Comparison of ENCODE assay signal across 8 mouse cellular contexts in genomic region chr1:168429856-168430644, GRCm38 (mm10). TPM values are rescaled to one million over a fixed set of nuclear protein-coding genes. Genes with fewer than 3 reads are reported as not detected.
DNase-seq lines count a peak whose midpoint lies in the region; ATAC-seq and TF ChIP-seq lines count a peak whose summit lies in the region.
"Had no signal": no experiment of that assay in that cellular context is flagged by ENCODE, and none has a peak within 500 bp of the region (broad histone marks: within the 10 kb centered on the region; RNA-seq: fewer than 3 reads in every experiment).

No protein-coding gene starts in this region.

- no peaks in the 10 kb centered on the region for H3K36me3 ChIP-seq in lung, postnatal 0 days (ENCODE audit: insufficient read depth, low read length)
- H3K36me3 ChIP-seq in liver, embryonic 14.5 days (replicated peaks; ENCODE audit: control insufficient read depth, insufficient read depth, low read depth), result no peaks in the 10 kb centered on the region
- no peaks in the 10 kb centered on the region for H3K36me3 ChIP-seq in stomach, postnatal 0 days (ENCODE audit: control insufficient read depth, insufficient read depth, low read length)

- H3K4me3 ChIP-seq in lung, postnatal 0 days (ENCODE audit: low read depth, low read length), result peak overlapping the region; percentile 76
- peak overlapping the region in 1 of 2 experiments; percentile 17; a peak in 3 of 4 replicates for H3K4me3 ChIP-seq in liver, embryonic 14.5 days (ENCODE audit: insufficient read depth in 1 of 2, low read depth in 2 of 2, low read length in 2 of 2)
- peak overlapping the region; percentile 71 for H3K4me3 ChIP-seq in stomach, postnatal 0 days (ENCODE audit: low read depth, low read length)

- no peaks in the 10 kb centered on the region for H3K9me3 ChIP-seq in lung, postnatal 0 days (ENCODE audit: low read length)
- no peaks in the 10 kb centered on the region for H3K9me3 ChIP-seq in liver, embryonic 14.5 days (ENCODE audit: control insufficient read depth, low read length)
- no peaks in the 10 kb centered on the region for H3K9me3 ChIP-seq in stomach, postnatal 0 days (ENCODE audit: control insufficient read depth, low read length)

- peak overlapping the region; percentile 80 for H3K9ac ChIP-seq in lung, postnatal 0 days (replicated peaks; ENCODE audit: low read depth)
- H3K9ac ChIP-seq in liver, embryonic 14.5 days (replicated peaks), result no peak overlapping the region
- H3K9ac ChIP-seq in stomach, postnatal 0 days (ENCODE audit: low read length), result peak overlapping the region; percentile 82

- 0 out of 2 replicates have a peak, but pooled peaks have one; percentile 21 for TF ChIP-seq EP300 in lung, postnatal 0 days (IDR thresholded peaks at IDR 0.05)
- TF ChIP-seq EP300 in liver, embryonic 14.5 days (IDR thresholded peaks at IDR 0.05; ENCODE audit: low read depth), result no peak
- TF ChIP-seq EP300 in stomach, postnatal 0 days (optimal IDR thresholded peaks at IDR 0.05), result no peak

- intact Hi-C loops in gastrocnemius, postnatal 14 days (cut with DNase I; ENCODE audit: low total_unique reads), result loop anchor here (10.0 kb wide), 1 partner anchor 215 kb away; no protein-coding TSS in a partner anchor

- H3K27ac ChIP-seq in lung, postnatal 0 days (ENCODE audit: low read length), result peak overlapping the region; percentile 51
- H3K27ac ChIP-seq in liver, embryonic 14.5 days, result no peak overlapping the region
- peak overlapping the region; percentile 66 for H3K27ac ChIP-seq in stomach, postnatal 0 days (replicated peaks)

- 1% methylated on average over 5 of the region's 5 CpGs for WGBS in lung, postnatal 0 days
- WGBS in liver, embryonic 14.5 days (ENCODE audit: insufficient replicate concordance), result 7% methylated on average over 5 of the region's 5 CpGs
- 4% methylated on average over 5 of the region's 5 CpGs for WGBS in stomach, postnatal 0 days

- ATAC-seq in lung, postnatal 0 days, result no peak
- ATAC-seq in granulocyte monocyte progenitor cell, adult 5-6 weeks (replicated peaks; ENCODE audit: poor library complexity, severe bottlenecking), result peak; percentile 28
- ATAC-seq in liver, embryonic 14.5 days (ENCODE audit: insufficient read depth), result no peak
- no peak for ATAC-seq in stomach, postnatal 0 days (ENCODE audit: low FRiP score, low TSS enrichment)

- no peak for TF ChIP-seq CTCF in lung, postnatal 0 days (IDR thresholded peaks at IDR 0.05)
- TF ChIP-seq CTCF in liver, embryonic 14.5 days (IDR thresholded peaks at IDR 0.05; ENCODE audit: low read depth), result no peak
- TF ChIP-seq CTCF in stomach, postnatal 0 days (IDR thresholded peaks at IDR 0.05; ENCODE audit: low read depth), result no peak

- peak; percentile 58 for DNase-seq in lung, postnatal 0 days (ENCODE audit: low spot score)
- DNase-seq in lung, postnatal 10 days, result no peak
- DNase-seq in liver, embryonic 14.5 days (ENCODE audit: low read depth in 3 of 3, low spot score in 3 of 3), result no peak
- DNase-seq in stomach, postnatal 0 days (ENCODE audit: low spot score), result no peak
- no peak for DNase-seq in gastrocnemius, postnatal 14 days
- no peak for DNase-seq in layer of hippocampus, postnatal 25 days (ENCODE audit: extremely low spot score in 1 of 2, low spot score in 1 of 2)
- DNase-seq: kidney, postnatal 10 days had no signal

- H3K27me3 ChIP-seq in lung, postnatal 0 days (replicated peaks; ENCODE audit: insufficient read depth, low read length), result no peaks in the 10 kb centered on the region
- H3K27me3 ChIP-seq in liver, embryonic 14.5 days (ENCODE audit: control insufficient read depth, insufficient read depth, low read length), result no peaks in the 10 kb centered on the region
- no peaks in the 10 kb centered on the region for H3K27me3 ChIP-seq in stomach, postnatal 0 days (ENCODE audit: control insufficient read depth, insufficient read depth, low read length)

- H3K4me1 ChIP-seq in lung, postnatal 0 days (ENCODE audit: insufficient read depth, low read depth, low read length), result no peaks in the 10 kb centered on the region; the same call in 1 of the 2 replicates
- H3K4me1 ChIP-seq in liver, embryonic 14.5 days (replicated peaks; ENCODE audit: control insufficient read depth in 2 of 2, insufficient read depth in 2 of 2, low read length in 1 of 2), result no peaks in the 10 kb centered on the region
- 0 out of 2 replicates have a peak, but pooled peaks cover 4% of the 10 kb centered on the region for H3K4me1 ChIP-seq in stomach, postnatal 0 days (replicated peaks; ENCODE audit: control insufficient read depth, insufficient read depth)

- H3K4me2 ChIP-seq in lung, postnatal 0 days (replicated peaks; ENCODE audit: low read depth, low read length), result peak overlapping the region; percentile 65
- peak overlapping the region; percentile 95 for H3K4me2 ChIP-seq in liver, embryonic 14.5 days (ENCODE audit: low read depth)
- peak overlapping the region; percentile 68 for H3K4me2 ChIP-seq in stomach, postnatal 0 days (replicated peaks; ENCODE audit: low read depth)

RNA-seq across cellular contexts. Expression of gene Pbx1, which starts 2.0 kb away (rescaled TPM):
- 23.9 and 32.5 TPM in 2 replicates for polyA plus RNA-seq in lung, postnatal 0 days (2015; fragmentation: Nextera tagmentation; extraction: Ambion mirVana)
- total RNA-seq in granulocyte monocyte progenitor cell, adult 5-6 weeks (2014; fragmentation: Nextera tagmentation), result 4.9 and 8.2 TPM in 2 replicates
- total RNA-seq in granulocyte monocyte progenitor cell, adult 5-6 weeks (2017), result 4.1 and 4.7 TPM in 2 replicates
- 2.5 and 2.7 TPM in 2 replicates for polyA plus RNA-seq in liver, embryonic 14.5 days (2012; rRNA removed)
- polyA plus RNA-seq in liver, embryonic 14.5 days (2014; fragmentation: Nextera tagmentation; extraction: Ambion mirVana), result 1.7 and 2.2 TPM in 2 replicates
- polyA plus RNA-seq in stomach, postnatal 0 days (2015; fragmentation: Nextera tagmentation; extraction: Ambion mirVana), result 23.1 and 23.2 TPM in 2 replicates
- total RNA-seq in gastrocnemius, postnatal 14 days (2021), result 10 to 100 TPM; 20.3 to 23.0 TPM
- total RNA-seq in layer of hippocampus, postnatal 25 days (2021), result 100 to 1,000 TPM in 1 of 2 experiments, 10 to 100 TPM in 1; 98.0 to 114 TPM

Comparison
In these comparisons a context has a peak if more than half of its experiments do, and no peak if none do; other contexts are left out.
1. RNA of gene Pbx1, which starts 2.0 kb away (total RNA-seq): 98.0 to 114 TPM in layer of hippocampus, postnatal 25 days; 20.3 to 23.0 TPM in gastrocnemius, postnatal 14 days and 4.1 to 8.2 TPM in granulocyte monocyte progenitor cell, adult 5-6 weeks; every median in the first group is over 4 times any median in the second.
2. Peak in every context shown above with its lines, with median percentiles within 50 percentile points of each other: H3K4me2 ChIP-seq.